Mouse (Mus musculus): ENCODE measurements around the gene Enpp1.
"Not testable (repeated sequence)": the region's sequence is repeated elsewhere in the genome, so short reads cannot be mapped to it uniquely, and the experiment has no call there.

Enpp1 gene

GRCm38 (mm10) chr10:24636986-24637385 lies 75.0 kb downstream of the Enpp1 start:
- no peak for DNase-seq (ENCODE audit: low spot score)

GRCm38 (mm10) chr10:24635884-24636283 lies 76.1 kb downstream of the Enpp1 start:
- no peak for DNase-seq (ENCODE audit: low spot score)

- DNase-seq (ENCODE audit: low spot score): no peak
Measured at GRCm38 (mm10) chr10:24635331-24635815, 76.6 kb downstream of the Enpp1 start.

GRCm38 (mm10) chr10:24634288-24634687 lies 77.7 kb downstream of the Enpp1 start:
- no peak for DNase-seq (ENCODE audit: low spot score)

DNA sequence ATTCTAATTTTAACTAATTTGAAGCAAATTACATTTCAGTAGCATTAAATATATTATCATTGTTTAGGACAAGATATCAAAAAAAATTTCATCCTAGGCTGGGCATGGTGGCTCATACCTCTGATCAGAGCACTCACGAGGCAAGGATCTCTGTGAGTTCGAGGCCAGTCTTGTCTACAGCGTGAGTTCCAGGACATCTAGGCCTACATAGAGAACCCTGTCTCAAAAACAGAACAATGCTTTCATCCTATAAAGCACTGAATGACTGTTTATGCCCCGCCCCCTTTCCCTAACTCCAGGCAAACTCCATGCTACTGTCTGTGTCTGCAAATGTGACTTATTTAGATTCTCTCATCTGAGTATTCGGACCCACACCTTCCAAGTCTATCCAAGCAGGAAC lies 80.8 kb downstream of the Enpp1 start:
- DNase-seq (ENCODE audit: low spot score): no peak

GRCm38 (mm10) chr10:24630469-24631081 lies 81.4 kb downstream of the Enpp1 start:
- peak; percentile 87 for DNase-seq (ENCODE audit: low spot score)

DNA sequence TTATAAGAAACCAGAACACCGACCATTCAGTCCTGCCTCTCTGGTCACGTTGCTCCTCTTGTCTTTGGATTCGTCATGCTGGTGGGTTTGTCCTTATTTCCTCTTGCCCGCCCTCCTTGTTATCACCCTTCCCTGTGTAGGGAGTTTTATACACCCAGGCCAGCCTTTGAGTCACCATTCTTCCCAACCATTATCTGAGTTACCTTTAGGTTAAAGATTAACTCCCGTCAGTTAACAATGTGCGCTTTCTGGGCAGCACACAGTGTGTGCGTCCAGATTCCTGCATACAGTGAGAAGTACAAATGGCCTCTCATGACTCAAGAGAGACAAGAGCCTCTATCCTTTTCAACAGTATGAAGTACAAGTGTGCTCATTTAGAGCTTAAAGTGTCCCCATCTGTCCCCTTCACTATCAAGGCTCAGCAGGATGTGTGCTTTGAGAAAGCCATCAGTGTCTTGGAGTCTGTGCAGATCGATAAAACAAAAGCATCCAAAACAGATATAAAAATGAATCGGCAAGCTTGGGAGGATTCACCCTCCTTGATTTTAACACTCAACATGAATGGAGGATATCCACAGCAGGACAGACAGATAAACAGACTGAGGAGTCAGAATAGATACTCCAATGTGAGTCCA lies 82.8 kb downstream of the Enpp1 start:
- no peak for DNase-seq (ENCODE audit: low spot score)

GRCm38 (mm10) chr10:24628466-24628865 lies 83.5 kb downstream of the Enpp1 start:
- DNase-seq (ENCODE audit: low spot score): no peak

DNA sequence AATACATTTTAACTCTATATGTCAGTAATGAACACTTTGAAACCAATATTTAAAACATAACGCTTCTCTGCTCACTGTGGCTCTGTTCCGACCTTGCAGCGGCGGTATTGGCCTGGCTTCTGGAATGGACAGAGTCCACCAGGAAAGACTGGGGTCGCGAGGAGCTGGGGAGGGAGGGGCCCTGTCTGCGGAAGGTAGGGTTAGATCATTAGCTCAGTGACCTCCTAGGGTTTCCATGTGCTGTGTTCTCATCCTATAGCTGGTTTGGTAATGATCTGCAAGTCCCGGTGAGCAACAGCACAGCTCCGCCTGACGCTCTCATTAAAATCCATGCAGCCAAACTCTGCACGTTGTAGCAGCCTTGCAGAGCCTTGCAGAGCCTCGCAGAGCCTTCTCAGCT lies 84.7 kb downstream of the Enpp1 start:
- DNase-seq (ENCODE audit: low spot score): no peak

GRCm38 (mm10) chr10:24625060-24625701 lies 86.8 kb downstream of the Enpp1 start:
- DNase-seq (ENCODE audit: low spot score): peak; percentile 95

DNA sequence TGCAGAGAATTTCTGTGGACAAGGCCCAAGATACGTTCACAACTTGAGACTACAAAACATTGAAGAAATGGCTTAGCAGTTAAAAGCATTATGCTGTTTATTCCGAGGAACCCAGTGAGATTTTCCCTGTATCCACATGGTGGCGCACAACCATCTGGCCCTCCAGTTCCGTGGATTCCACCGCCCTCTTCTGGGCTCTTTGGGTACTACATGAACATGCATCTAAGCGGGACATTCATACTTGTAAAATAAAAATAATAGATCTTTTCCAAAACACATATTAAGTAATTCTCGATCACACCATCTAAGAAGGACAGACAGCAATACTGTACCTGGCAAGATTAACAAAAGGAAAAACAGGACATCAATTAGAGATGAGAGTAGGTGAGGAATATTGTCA lies 89.4 kb downstream of the Enpp1 start:
- peak; percentile 84 for DNase-seq (ENCODE audit: low spot score)

DNA sequence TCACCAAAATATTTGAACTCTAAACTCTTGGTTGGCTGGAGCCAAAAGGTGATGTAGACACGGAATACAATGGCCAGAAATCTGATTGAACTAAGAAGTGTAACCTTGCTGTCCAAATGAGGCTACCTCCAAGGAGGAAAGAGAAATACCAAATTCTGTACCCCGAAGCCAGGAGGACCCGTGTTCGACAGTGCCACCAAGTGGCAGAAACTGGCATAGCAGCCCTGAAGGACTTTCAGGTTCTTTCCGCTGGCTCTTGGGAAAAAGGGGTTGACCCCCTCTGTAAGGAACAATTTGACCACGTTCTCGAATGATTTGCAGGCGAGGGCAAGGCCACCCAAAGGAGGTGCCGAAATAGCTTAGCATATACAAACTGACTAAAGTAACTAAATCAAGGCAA lies 90.4 kb downstream of the Enpp1 start:
- DNase-seq (ENCODE audit: low spot score): peak; percentile 74

GRCm38 (mm10) chr10:24616572-24616971 lies 95.4 kb downstream of the Enpp1 start:
- DNase-seq (ENCODE audit: low spot score): not testable (repeated sequence)

- DNase-seq (ENCODE audit: low spot score): no peak
Measured at GRCm38 (mm10) chr10:24615799-24616198, 96.2 kb downstream of the Enpp1 start.

- DNase-seq (ENCODE audit: low spot score): no peak
Measured at GRCm38 (mm10) chr10:24614726-24615125, 97.2 kb downstream of the Enpp1 start.

DNA sequence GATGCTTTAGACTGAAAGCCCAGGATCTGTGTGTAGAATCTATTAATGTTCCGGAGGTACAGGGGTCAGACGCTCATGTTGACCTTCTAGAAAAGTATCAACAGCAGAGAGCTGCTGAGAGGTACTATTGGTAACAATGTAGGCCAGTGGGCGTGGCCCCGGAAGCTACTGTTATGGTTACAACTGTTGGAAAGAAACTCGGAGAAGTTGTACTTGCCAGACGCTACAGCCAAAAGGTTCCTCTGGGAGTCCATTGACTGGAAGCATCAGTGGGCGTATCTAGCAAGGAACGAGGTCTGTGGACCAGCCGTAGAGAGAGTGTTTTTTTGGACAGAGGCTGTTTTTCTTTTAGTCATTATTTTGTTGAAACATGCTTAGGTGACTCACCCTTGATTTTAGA lies 102.2 kb downstream of the Enpp1 start:
- no peak for DNase-seq (ENCODE audit: low spot score)

GRCm38 (mm10) chr10:24609146-24609545 lies 102.8 kb downstream of the Enpp1 start:
- DNase-seq (ENCODE audit: low spot score): no peak

DNA sequence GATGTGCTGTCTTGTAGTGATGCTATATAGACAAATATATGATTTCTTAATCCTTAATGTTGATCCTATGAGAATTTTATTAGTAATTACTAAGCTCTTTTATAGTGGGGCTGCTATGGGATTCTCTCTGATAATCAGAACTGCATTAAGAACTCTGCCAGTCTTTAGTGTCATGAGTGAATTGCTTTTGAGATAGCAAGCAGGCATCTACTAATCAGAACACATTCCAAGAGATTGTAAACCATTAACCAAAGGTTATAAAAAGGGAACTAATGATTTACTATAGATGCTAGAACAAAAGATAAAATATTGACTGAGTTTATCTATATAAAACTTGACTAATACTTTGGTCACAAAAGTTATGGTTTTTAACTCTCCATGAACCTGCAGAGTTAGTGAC lies 108.2 kb downstream of the Enpp1 start:
- no peak for DNase-seq (ENCODE audit: low spot score)

DNA sequence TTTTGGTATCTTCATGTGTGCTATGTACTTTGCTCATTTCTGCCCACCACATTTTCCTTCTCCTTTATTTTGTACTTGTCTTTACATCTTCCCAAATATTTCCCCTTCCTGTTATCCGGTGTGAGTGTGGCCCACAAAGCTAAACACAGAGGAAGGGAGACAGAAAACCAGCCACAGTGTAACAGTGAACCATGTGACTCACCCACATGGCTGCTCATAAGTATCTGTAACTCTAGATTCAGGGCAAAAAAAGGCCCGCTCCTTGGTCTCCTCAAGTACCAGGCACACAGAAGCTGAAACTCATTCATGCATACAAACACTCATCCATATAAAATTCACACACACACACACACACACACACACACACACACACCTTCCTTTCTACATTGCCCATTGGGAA lies 108.9 kb downstream of the Enpp1 start:
- DNase-seq (ENCODE audit: low spot score): no peak

- DNase-seq (ENCODE audit: low spot score): no peak
Measured at GRCm38 (mm10) chr10:24599802-24600201, 112.2 kb downstream of the Enpp1 start.

GRCm38 (mm10) chr10:24598693-24599092 lies 113.3 kb downstream of the Enpp1 start:
- DNase-seq (ENCODE audit: low spot score): no peak

GRCm38 (mm10) chr10:24597789-24598188 lies 114.2 kb downstream of the Enpp1 start:
- DNase-seq (ENCODE audit: low spot score): no peak

DNA sequence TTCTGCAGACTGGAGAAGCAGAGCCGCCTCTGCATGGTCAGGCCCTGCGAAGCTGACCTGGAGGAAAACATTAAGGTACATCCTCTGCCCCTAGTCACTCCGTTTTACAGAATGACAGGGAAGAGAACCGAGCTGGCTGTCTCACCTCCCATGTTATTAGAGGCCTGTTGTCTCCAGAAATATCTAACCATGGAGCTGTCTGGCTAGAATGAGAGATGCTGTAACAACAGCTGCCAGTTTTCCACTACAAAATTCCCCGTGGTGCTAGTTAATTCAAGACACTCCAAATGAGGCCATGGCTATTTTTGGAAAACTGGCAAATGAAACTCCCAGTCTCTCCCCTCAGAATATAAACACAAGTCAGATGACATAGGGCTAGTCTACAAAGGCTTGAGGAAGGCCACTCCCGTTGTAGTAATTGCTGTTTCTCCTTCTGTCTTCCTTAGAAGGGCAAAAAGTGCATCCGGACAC lies 115.1 kb downstream of the Enpp1 start:
- DNase-seq (ENCODE audit: low spot score): no peak

Data from embryo, embryonic 10.5 days (tissue).